Mouse (Mus musculus) myocyte (in vitro differentiated cells): ENCODE measurements at regions not wholly inside any gene's neighbourhood (a gene's known extent, or its start where the extent isn't known, plus 50 kb on each side); places are given as distances from the start of the nearest gene placed in this dataset.
"Not testable (repeated sequence)": the region's sequence is repeated elsewhere in the genome, so short reads cannot be mapped to it uniquely, and the experiment has no call there.

Experiments used
- CEBPB ChIP-seq: IDR thresholded peaks from 2 replicates; pipeline ENCODE4 v1.6.1; 2011; ENCODE audit warnings: mild to moderate bottlenecking, moderate library complexity; ENCODE audit not compliant: poor library complexity, insufficient read depth, severe bottlenecking
- E2F4 ChIP-seq: IDR thresholded peaks from one replicate; pipeline ENCODE4 v1.6.1; 2011; ENCODE audit warnings: mild to moderate bottlenecking, control low read depth, moderate library complexity; ENCODE audit not compliant: insufficient read depth
- MAX ChIP-seq: IDR thresholded peaks from one replicate; pipeline ENCODE4 v1.6.1; 2011; ENCODE audit warnings: low read depth, mild to moderate bottlenecking, control low read depth
- MYOD1 ChIP-seq, 3 experiments: IDR thresholded peaks; one replicate each; pipeline ENCODE4 v1.6.1; 2011; ENCODE audit warnings: control low read depth in 2 of 3, low read depth in 2 of 3, mild to moderate bottlenecking in 2 of 3, moderate library complexity in 1 of 3; ENCODE audit not compliant: insufficient read length in 2 of 3, control insufficient read depth in 1 of 3
- POLR2A ChIP-seq: IDR thresholded peaks from one replicate; pipeline ENCODE4 v1.6.1; 2011; ENCODE audit warnings: low read depth, mild to moderate bottlenecking, control low read depth, moderate library complexity; ENCODE audit not compliant: insufficient read length
- POLR2AphosphoS2 ChIP-seq: IDR thresholded peaks from one replicate; pipeline ENCODE4 v1.6.1; 2011; ENCODE audit warnings: low read depth, control low read depth; ENCODE audit not compliant: insufficient read length
- REST ChIP-seq: IDR thresholded peaks from one replicate; pipeline ENCODE4 v1.6.1; 2011; ENCODE audit warnings: mild to moderate bottlenecking, control low read depth, moderate library complexity; ENCODE audit not compliant: insufficient read depth, insufficient read length
- SRF ChIP-seq: IDR thresholded peaks from one replicate; pipeline ENCODE4 v1.6.1; 2011; ENCODE audit warnings: low read depth; ENCODE audit not compliant: control insufficient read depth, insufficient read length
- TCF12 ChIP-seq: IDR thresholded peaks from one replicate; pipeline ENCODE4 v1.6.1; 2011; ENCODE audit warnings: mild to moderate bottlenecking, control low read depth; ENCODE audit not compliant: poor library complexity, insufficient read depth, severe bottlenecking
- TCF3 ChIP-seq: IDR thresholded peaks from one replicate; pipeline ENCODE4 v1.6.1; 2011; ENCODE audit warnings: low read depth, control low read depth; ENCODE audit not compliant: insufficient read length
- USF1 ChIP-seq: IDR thresholded peaks from one replicate; pipeline ENCODE4 v1.6.1; 2011; ENCODE audit warnings: low read depth, mild to moderate bottlenecking, control low read depth, moderate library complexity

DNA sequence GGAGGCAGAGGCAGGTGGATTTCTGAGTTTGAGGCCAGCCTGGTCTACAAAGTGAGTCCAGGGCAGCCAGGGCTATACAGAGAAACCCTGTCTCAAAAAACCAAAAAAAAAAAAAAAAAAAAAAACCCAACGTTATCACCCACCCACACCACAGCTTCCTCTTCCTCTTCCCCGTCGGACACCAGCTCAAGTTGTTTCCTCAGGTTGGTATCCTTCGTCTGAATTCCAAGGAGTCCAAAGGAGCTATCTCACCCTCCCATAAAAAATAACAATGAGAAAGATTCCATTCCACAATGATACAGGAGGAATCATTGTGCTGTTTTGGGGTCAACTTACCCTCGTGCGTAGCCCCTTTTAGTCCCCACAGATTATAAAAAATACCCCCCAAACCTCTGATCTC, 83.2 kb downstream of the Hs1bp3 start:
- not testable (repeated sequence) for TF ChIP-seq POLR2A; MAX; TCF3; MYOD1 (IDR thresholded peaks at IDR 0.05; ENCODE audit: control insufficient read depth in 1 of 3, insufficient read length in 2 of 3, low read depth in 2 of 3); TCF12; USF1; E2F4; CEBPB; POLR2AphosphoS2; SRF; REST
